Mouse (Mus musculus) duodenum, adult 2 months (tissue): Measurements from ENCODE around the gene Pgk2. TPM values are rescaled to one million over a fixed set of nuclear protein-coding genes. Genes with fewer than 3 reads are reported as not detected.

ENCODE experiments used
- polyA plus RNA-seq: library from polyadenylated mRNA; depleted of rRNA; stranded (reverse); fragments of >200 nt; gene quantifications from 2 replicates; pipeline ENCODE4 v1.2.3, GENCODE M21; 2012; ENCODE audit warnings: low replicate concordance; rRNA removed

Gene Pgk2
- polyA plus RNA-seq, result not detected in 2 replicates

GRCm38 (mm10) chr17:40208540-40208939, at the start of gene Pgk2:
Pgk2 (minus strand) TSS chr17:40208640.

GRCm38 (mm10) chr17:40242135-40242534, 33.7 kb upstream of the Pgk2 start, which contains the start of gene Crisp3:
Crisp3 (minus strand) TSS chr17:40242288.

Other genes starting within 250 kb of the Pgk2 start
- not detected in 2 replicates for gene AC192777.2, start 113.2 kb downstream of the Pgk2 start, polyA plus RNA-seq
- not detected in 2 replicates for gene Crisp3, start 33.6 kb upstream of the Pgk2 start, polyA plus RNA-seq
- gene Crisp1, start 110.6 kb upstream of the Pgk2 start, polyA plus RNA-seq, result not detected in 2 replicates